Mouse (Mus musculus) C2C12 (cell line): ENCODE results near the gene Cd2ap.

Experiments used
- CEBPB ChIP-seq: IDR thresholded peaks from one replicate; pipeline ENCODE4 v1.6.1; 2011; ENCODE audit warnings: low read depth, mild to moderate bottlenecking, control low read depth, moderate library complexity
- CTCF ChIP-seq: IDR thresholded peaks from one replicate; pipeline ENCODE4 v1.5.1; 2011; ENCODE audit not compliant: control insufficient read depth, insufficient read depth, insufficient read length
- MAX ChIP-seq: IDR thresholded peaks from one replicate; pipeline ENCODE4 v1.6.1; 2011; ENCODE audit warnings: mild to moderate bottlenecking, control low read depth
- MYOG ChIP-seq: IDR thresholded peaks from one replicate; pipeline ENCODE4 v1.6.1; 2011; ENCODE audit not compliant: control insufficient read depth, insufficient read length; ENCODE audit errors: extremely low read depth
- USF1 ChIP-seq: IDR thresholded peaks from one replicate; pipeline ENCODE4 v1.6.1; 2011; ENCODE audit warnings: low read depth, mild to moderate bottlenecking, control low read depth, moderate library complexity

DNA sequence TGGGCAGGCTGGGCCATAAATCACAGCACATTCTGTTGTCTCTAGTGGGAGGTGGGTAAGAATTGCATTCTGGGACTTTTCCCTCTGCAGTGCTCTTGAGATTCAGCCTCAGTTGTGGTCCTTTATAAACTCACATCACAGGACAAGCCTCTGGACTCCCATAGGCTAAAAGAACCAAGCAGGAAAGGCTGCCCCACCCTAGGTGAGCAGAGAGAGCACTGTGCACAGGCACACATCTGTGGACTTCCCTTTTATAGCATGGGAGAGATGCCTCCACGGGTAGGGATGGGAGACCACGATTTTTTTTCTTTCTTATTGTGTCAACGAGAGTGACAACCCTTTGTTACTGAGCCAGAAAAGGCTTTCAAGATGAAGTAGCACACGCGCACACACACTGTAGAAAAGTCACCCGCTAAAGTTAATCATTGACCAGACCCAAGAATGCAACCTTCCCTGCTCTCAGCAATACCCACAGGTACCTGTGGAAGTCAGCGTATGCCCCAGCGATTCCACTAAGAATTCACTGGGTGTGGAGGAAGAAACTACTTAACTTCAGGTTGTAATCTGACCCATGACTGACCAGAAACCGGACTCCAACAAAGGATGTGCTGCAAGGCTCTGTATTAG lies 32.4 kb upstream of the Cd2ap start:
- TF ChIP-seq CTCF: no peak
- no peak for TF ChIP-seq USF1
- no peak for TF ChIP-seq CEBPB
- no peak for TF ChIP-seq MAX
- no peak for TF ChIP-seq MYOG
